Mouse (Mus musculus) erythroblast, embryonic 14.5 days (primary cell): ENCODE results near the gene Galc.

Source experiments
- GATA1 ChIP-seq: IDR thresholded peaks from 2 replicates; pipeline ENCODE4 v1.6.1; 2012; ENCODE audit warnings: low read length, inconsistent platforms, mixed read lengths
- TAL1 ChIP-seq: IDR thresholded peaks from 3 replicates; pipeline ENCODE4 v1.6.1; 2012; ENCODE audit warnings: low read length, inconsistent platforms, mixed read lengths

DNA sequence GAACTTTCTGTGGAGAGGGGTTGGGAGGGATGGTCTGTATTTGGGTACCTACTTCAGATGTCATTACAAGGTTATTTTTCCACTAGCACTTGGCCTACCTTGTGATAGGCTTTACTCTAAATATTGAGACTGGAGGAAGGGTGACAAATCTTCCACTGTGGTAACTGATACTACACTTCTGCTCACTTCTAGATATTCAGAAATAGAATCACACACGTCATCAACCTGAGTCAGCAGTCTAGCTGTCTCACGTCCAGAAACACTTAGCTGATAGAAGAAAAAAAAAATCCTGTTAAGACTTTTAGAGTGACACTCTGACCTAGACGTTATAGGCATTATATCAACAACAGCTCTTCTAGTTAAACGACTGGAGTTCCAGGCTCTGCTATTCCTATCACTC, 33.0 kb upstream of the Galc start:
- no peak for TF ChIP-seq TAL1
- TF ChIP-seq GATA1 = no peak
